Mouse (Mus musculus) bone marrow macrophage, adult 2 months (primary cell): ENCODE data around the gene Edf1.

Experiments
- CTCF ChIP-seq: IDR thresholded peaks from 2 replicates; pipeline ENCODE4 v1.5.1; 2012; ENCODE audit warnings: low read depth, mild to moderate bottlenecking, low read length, moderate library complexity
- POLR2A ChIP-seq: IDR thresholded peaks from 2 replicates; pipeline ENCODE4 v1.6.1; 2012; ENCODE audit warnings: mild to moderate bottlenecking, low read depth, low read length, borderline replicate concordance

DNA sequence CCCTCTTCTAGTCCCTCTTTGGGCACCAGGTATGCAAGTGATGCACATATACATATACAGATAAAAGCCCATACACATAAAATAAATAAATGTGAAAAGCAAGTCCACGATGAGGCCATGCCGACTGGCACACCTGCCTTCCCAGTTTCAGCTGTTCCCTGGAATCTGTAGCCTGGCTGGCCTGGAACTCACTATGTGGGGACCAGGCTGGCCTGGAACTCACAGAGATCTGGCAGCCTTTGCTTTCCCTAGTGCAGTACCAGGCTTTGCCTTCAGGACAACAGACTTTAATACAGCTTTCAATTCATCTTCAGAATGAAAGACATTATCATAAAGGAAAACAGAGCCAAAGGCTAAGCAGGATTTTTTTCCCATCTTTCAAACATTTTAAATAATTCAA is 23.9 kb upstream of the Edf1 start:
- TF ChIP-seq CTCF (no peak), POLR2A (no peak)
